Mouse (Mus musculus) right cerebral cortex, postnatal 10 days (tissue): ENCODE results near the gene Gm6812.
"Not testable (repeated sequence)": the region's sequence is repeated elsewhere in the genome, so short reads cannot be mapped to it uniquely, and the experiment has no call there.

Source experiments
- DNase-seq, 2 experiments: peaks; one replicate each; pipeline ENCODE4 v3.0.0; 2021; ENCODE audit warnings: low spot score in 2 of 2

Gm6812 gene

DNA sequence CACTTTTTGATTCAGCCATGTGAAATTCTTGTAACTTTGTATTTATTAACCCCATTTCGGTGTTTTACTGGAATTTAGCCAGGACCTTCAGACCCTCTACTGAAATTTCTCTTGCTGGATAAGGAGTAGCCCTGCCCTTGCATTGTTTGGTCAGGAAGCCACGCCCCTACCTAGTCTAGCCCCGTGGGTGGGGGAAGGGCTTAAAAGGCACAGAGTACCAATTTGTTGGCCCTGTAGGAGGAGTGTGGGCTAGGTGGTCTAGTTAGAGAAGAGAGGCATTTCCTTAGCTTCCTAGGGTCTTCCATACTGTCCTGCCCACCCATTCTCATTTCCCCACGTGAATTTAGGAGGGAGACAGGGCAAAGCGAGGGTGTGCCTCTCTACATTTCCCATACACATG lies at the start of gene Gm6812:
TSS of gene Gm6812 (minus strand) at position 101 of the 400 bp plus-strand sequence.
- DNase-seq: not testable (repeated sequence)

DNA sequence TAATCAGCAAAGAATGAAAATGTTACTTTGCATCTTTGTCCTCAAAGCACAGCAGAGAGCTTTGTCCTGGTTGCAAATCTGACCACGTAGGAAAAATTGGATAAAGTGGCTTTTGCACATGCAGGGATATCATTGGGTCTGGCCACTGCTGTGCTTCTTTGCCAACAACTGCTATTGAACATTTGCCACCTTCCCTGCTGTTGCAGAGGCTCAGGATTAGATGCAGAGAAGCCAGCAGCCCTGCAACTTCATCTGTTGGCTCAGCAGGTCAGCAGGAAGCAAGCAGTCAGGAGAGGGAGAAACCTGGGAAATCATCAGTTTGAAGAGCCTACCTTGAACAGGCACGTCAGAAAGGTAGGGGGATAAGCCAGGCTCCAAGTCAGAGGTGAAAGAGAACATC lies 27.7 kb downstream of the Gm6812 start:
- no peak for DNase-seq
